18 mouse cellular contexts compared by ENCODE assay signal in the genomic region with DNA sequence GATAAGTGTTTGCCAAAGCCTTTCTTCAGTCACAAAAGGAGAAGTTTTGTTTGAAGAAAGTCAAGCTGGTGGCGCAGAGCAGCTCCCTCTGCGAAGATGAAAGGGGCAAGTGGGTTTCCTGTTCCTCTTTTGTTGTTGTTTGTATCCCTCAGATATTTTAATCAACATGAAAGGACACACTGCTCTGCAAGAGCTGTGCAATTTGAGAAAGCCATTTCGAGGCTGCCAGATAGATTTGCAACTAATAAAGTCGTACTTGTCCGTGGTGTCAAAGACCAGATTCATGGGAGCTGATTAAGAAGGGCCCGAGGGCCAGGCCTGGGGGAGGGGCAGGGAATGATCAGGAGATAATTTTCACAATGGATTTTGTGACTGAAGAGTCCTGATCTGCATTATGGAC.
DNase-seq lines count a peak whose midpoint lies in the region; ATAC-seq lines count a peak whose summit lies in the region.
"Had no signal": no experiment of that assay in that cellular context is flagged by ENCODE, and none has a peak within 500 bp of the region (broad histone marks: within the 10 kb centered on the region; RNA-seq: fewer than 3 reads in every experiment).

No protein-coding gene starts in this region.

- no peaks in the 10 kb centered on the region for H3K36me3 ChIP-seq in forebrain, embryonic 13.5 days (ENCODE audit: poor library complexity, severe bottlenecking)
- no peaks in the 10 kb centered on the region for H3K36me3 ChIP-seq in midbrain, embryonic 11.5 days (ENCODE audit: control insufficient read depth, insufficient read depth, low read length)
- H3K36me3 ChIP-seq in kidney, embryonic 16.5 days (ENCODE audit: insufficient read depth, low read length), result no peaks in the 10 kb centered on the region
- H3K36me3 ChIP-seq: embryonic facial prominence, embryonic 12.5 days; heart, embryonic 12.5 days; neural tube, embryonic 12.5 days had no signal

- DNase-seq in retina, postnatal 1 day, result peak; percentile 13
- no peak for DNase-seq in retina, embryonic 14.5 days (ENCODE audit: low spot score)
- peak; percentile 89 for DNase-seq in midbrain, embryonic 11.5 days (ENCODE audit: low spot score, missing footprints)
- no peak for DNase-seq in frontal cortex, postnatal 10 days (ENCODE audit: low spot score in 2 of 2)
- no peak for DNase-seq in liver
- DNase-seq: adrenal gland, postnatal 25 days; cerebellum, adult 9-11 months; gastrocnemius, postnatal 10 days; heart, postnatal 4 days; kidney, adult 8-10 months; lung, postnatal 10 days; thymus, adult 18-20 months had no signal

- H3K9me3 ChIP-seq in forebrain, embryonic 13.5 days (replicated peaks), result no peaks in the 10 kb centered on the region
- no peaks in the 10 kb centered on the region for H3K9me3 ChIP-seq in midbrain, embryonic 11.5 days (ENCODE audit: control insufficient read depth, low read length)
- H3K9me3 ChIP-seq in kidney, embryonic 16.5 days (ENCODE audit: low read length), result no peaks in the 10 kb centered on the region
- H3K9me3 ChIP-seq: embryonic facial prominence, embryonic 12.5 days; heart, embryonic 12.5 days; neural tube, embryonic 12.5 days had no signal

- no peak overlapping the region; the same call in 1 of the 2 replicates for H3K4me2 ChIP-seq in forebrain, embryonic 13.5 days
- H3K4me2 ChIP-seq in midbrain, embryonic 11.5 days, result 0 out of 2 replicates have a peak overlapping the region, but pooled peaks have one; percentile 1
- H3K4me2 ChIP-seq in kidney, embryonic 16.5 days (replicated peaks; ENCODE audit: low read depth, low read length), result no peak overlapping the region
- H3K4me2 ChIP-seq: embryonic facial prominence, embryonic 12.5 days; heart, embryonic 12.5 days; neural tube, embryonic 12.5 days had no signal

- H3K4me3 ChIP-seq in forebrain, embryonic 13.5 days, result no peak overlapping the region
- H3K4me3 ChIP-seq in midbrain, embryonic 11.5 days (ENCODE audit: low read depth, low read length), result no peak overlapping the region
- no peak overlapping the region for H3K4me3 ChIP-seq in kidney, embryonic 16.5 days (ENCODE audit: low read length)
- H3K4me3 ChIP-seq: embryonic facial prominence, embryonic 12.5 days; heart, embryonic 12.5 days; neural tube, embryonic 12.5 days had no signal

- peaks cover 22% of the 10 kb centered on the region for H3K4me1 ChIP-seq in forebrain, embryonic 13.5 days
- peaks cover 10% of the 10 kb centered on the region for H3K4me1 ChIP-seq in midbrain, embryonic 11.5 days (ENCODE audit: control insufficient read depth, insufficient read depth, low read length)
- no peaks in the 10 kb centered on the region for H3K4me1 ChIP-seq in kidney, embryonic 16.5 days (ENCODE audit: insufficient read depth, low read length)
- H3K4me1 ChIP-seq: embryonic facial prominence, embryonic 12.5 days; heart, embryonic 12.5 days had no signal

- H3K9ac ChIP-seq in forebrain, embryonic 13.5 days, result no peak overlapping the region
- no peak overlapping the region for H3K9ac ChIP-seq in midbrain, embryonic 11.5 days (ENCODE audit: low read length)
- no peak overlapping the region for H3K9ac ChIP-seq in kidney, embryonic 16.5 days (replicated peaks; ENCODE audit: low read length)
- H3K9ac ChIP-seq: embryonic facial prominence, embryonic 12.5 days; heart, embryonic 12.5 days; liver, embryonic 14.5 days; neural tube, embryonic 12.5 days had no signal

- 0 out of 2 replicates have a peak, but pooled peaks have one; percentile 21 for ATAC-seq in forebrain, embryonic 13.5 days
- ATAC-seq in midbrain, embryonic 11.5 days (ENCODE audit: low FRiP score), result peak; percentile 77
- no peak for ATAC-seq in kidney, embryonic 16.5 days (ENCODE audit: low FRiP score, low TSS enrichment)

- 3% methylated on average over 6 of the region's 6 CpGs for WGBS in forebrain, embryonic 13.5 days
- WGBS in midbrain, embryonic 11.5 days, result 11% methylated on average over 6 of the region's 6 CpGs
- WGBS in kidney, embryonic 16.5 days, result 32% methylated on average over 6 of the region's 6 CpGs

- H3K27ac ChIP-seq in forebrain, embryonic 13.5 days, result peak overlapping the region; percentile 65
- H3K27ac ChIP-seq in midbrain, embryonic 11.5 days (ENCODE audit: low read depth, low read length), result no peak overlapping the region
- H3K27ac ChIP-seq in kidney, embryonic 16.5 days (ENCODE audit: low read length), result no peak overlapping the region
- H3K27ac ChIP-seq: embryonic facial prominence, embryonic 12.5 days; liver, embryonic 14.5 days; neural tube, embryonic 12.5 days had no signal

- H3K27me3 ChIP-seq in forebrain, embryonic 13.5 days, result no peaks in the 10 kb centered on the region
- no peaks in the 10 kb centered on the region; the same call in 1 of the 2 replicates for H3K27me3 ChIP-seq in midbrain, embryonic 11.5 days (ENCODE audit: control insufficient read depth, insufficient read depth, low read length)
- H3K27me3 ChIP-seq in kidney, embryonic 16.5 days (ENCODE audit: insufficient read depth, low read length), result no peaks in the 10 kb centered on the region
- H3K27me3 ChIP-seq: embryonic facial prominence, embryonic 12.5 days; heart, embryonic 12.5 days; neural tube, embryonic 12.5 days had no signal

Comparison
In these comparisons a context has a peak if more than half of its experiments do, and no peak if none do; other contexts are left out.
1. DNase-seq: peak in retina, postnatal 1 day (single experiment) and midbrain, embryonic 11.5 days (single experiment); none in retina, embryonic 14.5 days (single experiment), frontal cortex, postnatal 10 days (0 of 2) and liver (single experiment).